Mouse (Mus musculus): ENCODE data around the gene Myo5c. TPM values are rescaled to one million over a fixed set of nuclear protein-coding genes. Genes with fewer than 3 reads are reported as not detected.

Myo5c gene
- 1 to 10 TPM; 5.0 to 5.9 TPM for total RNA-seq (2021)
- polyA plus RNA-seq (2012; rRNA removed), result 5.1 and 9.3 TPM in 2 replicates
- long read RNA-seq, partial matches to known transcripts, result 1 of 2 reads
- long read RNA-seq, other reads (novel, unspliced or antisense), result 1 of 2 reads

DNA sequence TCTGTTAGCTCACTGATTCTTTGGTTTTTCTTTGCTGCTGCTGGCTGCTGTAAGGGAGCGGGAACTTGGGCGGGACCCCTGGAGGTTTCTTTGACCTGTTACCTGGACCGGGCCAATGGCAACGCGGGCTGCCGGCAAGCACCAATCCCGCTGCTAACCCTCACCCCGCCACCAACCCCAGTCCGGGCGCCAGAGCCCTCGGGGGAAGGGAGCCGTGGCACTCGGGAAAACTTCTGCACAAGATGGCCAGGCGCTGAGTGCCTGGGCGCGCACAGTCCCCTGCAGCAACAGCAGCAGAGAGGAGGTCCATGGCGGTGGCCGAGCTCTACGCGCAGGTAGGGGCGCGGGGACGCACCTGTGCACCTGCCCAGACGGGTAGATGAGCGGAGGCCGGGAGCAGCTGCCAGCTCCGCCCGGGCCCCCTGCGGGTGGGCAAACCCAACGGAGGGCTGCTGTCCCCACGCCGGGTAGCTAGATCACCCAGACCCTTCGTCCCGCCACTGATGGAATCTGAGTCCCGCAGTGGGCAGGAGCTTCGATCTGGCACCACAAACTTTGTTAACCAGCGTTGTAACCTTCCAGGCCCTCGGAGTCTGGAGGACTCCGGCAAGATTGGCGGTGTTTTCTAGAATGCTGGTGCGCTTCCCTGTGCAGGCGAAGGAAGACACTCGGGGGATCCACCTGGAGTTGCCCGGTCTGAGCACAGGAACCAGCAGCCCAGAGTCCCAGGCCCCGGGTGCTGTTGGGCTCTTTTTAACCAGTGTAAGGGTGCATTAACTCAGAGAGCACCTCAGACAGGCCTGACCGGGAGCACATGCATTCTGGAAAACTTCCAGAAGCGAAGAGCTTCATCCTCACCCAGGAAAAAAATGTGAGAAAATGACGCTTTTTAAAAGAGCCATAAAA is at the start of gene Myo5c:
Gene Myo5c (plus strand): TSS at position 180 of the 906 bp plus-strand sequence.
- Histone ChIP-seq H3K27ac (peak within 1 kb of the TSS; percentile 64), H3K79me2 (replicated peaks; ENCODE audit: control insufficient read depth, insufficient read depth, low read length) (no peaks in the 10 kb centered on the region)
- WGBS, result 7% methylated on average over 48 of the region's 48 CpGs

DNA sequence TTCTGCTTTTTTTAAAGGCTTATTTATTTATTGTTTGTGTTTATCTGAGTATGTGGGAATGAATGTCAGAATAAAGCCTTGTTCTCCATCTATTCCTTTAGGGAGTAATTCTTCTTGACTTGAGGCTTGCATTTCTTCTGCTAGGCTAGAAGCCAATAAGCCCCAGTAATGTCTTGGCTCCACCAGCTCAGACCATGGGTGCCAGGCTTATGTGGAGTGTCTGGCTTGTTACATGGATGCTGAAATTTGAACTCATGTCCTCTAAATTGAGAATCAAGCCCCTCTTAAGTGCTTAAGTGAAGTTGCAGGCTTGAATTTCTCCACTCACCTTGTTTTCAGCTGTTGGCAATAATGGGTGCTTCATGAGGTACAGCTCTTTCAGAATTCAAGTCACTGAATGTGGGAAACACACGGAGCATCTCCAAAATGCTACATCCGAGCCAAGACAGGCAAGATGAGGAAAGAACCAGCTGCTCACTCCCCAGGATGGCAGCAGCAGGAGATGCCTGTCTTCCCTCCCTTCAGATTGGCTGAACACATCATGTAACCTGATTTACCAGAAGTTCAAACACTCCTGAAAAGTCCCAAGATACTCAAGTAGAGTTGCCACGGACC is 44.1 kb upstream of the Myo5c start:
- 83% methylated on average over 3 of the region's 3 CpGs for WGBS
- no peaks in the 10 kb centered on the region for H3K36me3 ChIP-seq (ENCODE audit: control insufficient read depth, insufficient read depth, low read length)
- H3K9ac ChIP-seq (ENCODE audit: low read depth, low read length), result no peak overlapping the region
- intact Hi-C loops (cut with DNase I), result no loop called here
- H3K4me1 ChIP-seq (ENCODE audit: control insufficient read depth, insufficient read depth, low read length), result no peaks in the 10 kb centered on the region
- H3K27ac ChIP-seq, result no peak overlapping the region
- no peak overlapping the region for H3K4me3 ChIP-seq
- TF ChIP-seq CTCF (IDR thresholded peaks at IDR 0.05), result no peak
- TF ChIP-seq POLR2A (IDR thresholded peaks at IDR 0.05; ENCODE audit: insufficient read depth, low read depth, low read length), result no peak
- TF ChIP-seq EP300 (IDR thresholded peaks at IDR 0.05; ENCODE audit: insufficient read depth, low read depth, low read length), result no peak
- H3K79me2 ChIP-seq (replicated peaks; ENCODE audit: control insufficient read depth, insufficient read depth, low read length), result no peaks in the 10 kb centered on the region
- no peaks in the 10 kb centered on the region for H3K27me3 ChIP-seq (ENCODE audit: control insufficient read depth, insufficient read depth, low read length)
- no peak for DNase-seq

More for the DNA sequence above, at the start of gene Myo5c:
- Histone ChIP-seq H3K4me1 (ENCODE audit: control insufficient read depth, insufficient read depth, low read length) (no peaks in the 10 kb centered on the region), H3K27me3 (ENCODE audit: control insufficient read depth, insufficient read depth, low read length) (peaks cover 2% of the 10 kb centered on the region; the same call in 1 of the 2 replicates), H3K36me3 (ENCODE audit: control insufficient read depth, insufficient read depth, low read length) (no peaks in the 10 kb centered on the region), H3K4me3 (peak within 1 kb of the TSS; percentile 54), H3K9ac (ENCODE audit: low read depth, low read length) (peak within 1 kb of the TSS; percentile 82)
- intact Hi-C loops (cut with DNase I), result no loop called here
- peak; percentile 44; the same call in 1 of the 2 replicates for TF ChIP-seq POLR2A (IDR thresholded peaks at IDR 0.05; ENCODE audit: insufficient read depth, low read depth, low read length)
- TF ChIP-seq CTCF (IDR thresholded peaks at IDR 0.05), result 0 out of 2 replicates have a peak, but pooled peaks have one; percentile 7
- TF ChIP-seq EP300 (IDR thresholded peaks at IDR 0.05; ENCODE audit: insufficient read depth, low read depth, low read length), result no peak
- DNase-seq, result peak; percentile 61 to 70

DNA sequence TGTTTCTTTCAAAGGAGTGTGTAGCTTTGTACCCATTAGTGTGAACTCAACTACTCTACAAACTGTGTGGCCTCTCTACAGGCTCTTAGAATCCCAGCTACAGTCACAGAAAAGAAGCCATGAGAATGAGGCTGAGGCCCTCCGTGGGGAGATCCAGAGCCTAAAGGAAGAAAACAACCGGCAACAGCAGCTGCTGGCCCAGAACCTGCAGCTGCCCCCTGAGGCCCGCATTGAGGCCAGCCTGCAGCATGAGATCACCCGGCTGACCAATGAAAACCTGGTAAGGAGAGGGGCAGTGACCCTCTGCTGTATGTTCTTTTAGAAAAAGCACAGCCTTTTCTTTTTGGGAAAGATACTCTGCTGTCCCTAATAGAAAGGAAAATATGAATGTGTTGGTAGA is 38.0 kb upstream of the Myo5c start:
- no peak overlapping the region for H3K27ac ChIP-seq
- intact Hi-C loops (cut with DNase I), result no loop called here
- no peak overlapping the region for H3K9ac ChIP-seq (ENCODE audit: low read depth, low read length)
- no peaks in the 10 kb centered on the region for H3K36me3 ChIP-seq (ENCODE audit: control insufficient read depth, insufficient read depth, low read length)
- H3K4me1 ChIP-seq (ENCODE audit: control insufficient read depth, insufficient read depth, low read length), result no peaks in the 10 kb centered on the region
- peak in 1 of 2 experiments; percentile 7 for DNase-seq
- TF ChIP-seq CTCF (IDR thresholded peaks at IDR 0.05) (no peak), EP300 (IDR thresholded peaks at IDR 0.05; ENCODE audit: insufficient read depth, low read depth, low read length) (no peak), POLR2A (IDR thresholded peaks at IDR 0.05; ENCODE audit: insufficient read depth, low read depth, low read length) (no peak)
- no peaks in the 10 kb centered on the region for H3K79me2 ChIP-seq (replicated peaks; ENCODE audit: control insufficient read depth, insufficient read depth, low read length)
- H3K4me3 ChIP-seq, result no peak overlapping the region
- 74% methylated on average over 4 of the region's 4 CpGs for whole genome bisulfite sequencing
- no peaks in the 10 kb centered on the region for H3K27me3 ChIP-seq (ENCODE audit: control insufficient read depth, insufficient read depth, low read length)

DNA sequence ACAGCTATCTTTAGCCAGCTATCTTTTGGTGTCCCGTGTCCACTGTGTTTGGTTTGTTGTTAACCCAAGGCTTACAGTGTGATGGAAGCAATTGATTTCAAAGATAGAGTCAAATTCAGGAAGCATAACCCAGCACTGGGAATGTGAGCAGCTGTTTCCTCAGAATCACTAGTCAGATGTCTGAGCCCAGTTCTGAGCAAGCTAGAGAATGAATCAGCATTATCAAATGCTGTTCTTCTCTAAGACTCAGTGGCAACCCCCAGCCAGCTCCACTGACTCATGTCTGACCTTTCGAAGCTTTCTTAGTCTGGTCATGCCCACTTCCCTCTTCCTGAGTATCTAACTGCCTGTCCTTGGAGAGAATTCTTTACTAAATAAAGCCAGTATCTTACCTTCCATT is 35.5 kb upstream of the Myo5c start:
- Histone ChIP-seq H3K9ac (ENCODE audit: low read depth, low read length) (no peak overlapping the region), H3K79me2 (replicated peaks; ENCODE audit: control insufficient read depth, insufficient read depth, low read length) (no peaks in the 10 kb centered on the region), H3K4me3 (no peak overlapping the region), H3K27ac (no peak overlapping the region), H3K27me3 (ENCODE audit: control insufficient read depth, insufficient read depth, low read length) (no peaks in the 10 kb centered on the region), H3K4me1 (ENCODE audit: control insufficient read depth, insufficient read depth, low read length) (no peaks in the 10 kb centered on the region), H3K36me3 (ENCODE audit: control insufficient read depth, insufficient read depth, low read length) (no peaks in the 10 kb centered on the region)
- no peak for TF ChIP-seq POLR2A (IDR thresholded peaks at IDR 0.05; ENCODE audit: insufficient read depth, low read depth, low read length)
- no peak for TF ChIP-seq EP300 (IDR thresholded peaks at IDR 0.05; ENCODE audit: insufficient read depth, low read depth, low read length)
- TF ChIP-seq CTCF (IDR thresholded peaks at IDR 0.05), result no peak
- DNase-seq, result peak in 1 of 2 experiments; percentile 7
- intact Hi-C loops (cut with DNase I), result loop anchor here (5.0 kb wide), 2 partner anchors 149 to 289 kb away; no protein-coding TSS in a partner anchor
- WGBS, result 23% methylated on average over 2 of the region's 2 CpGs

DNA sequence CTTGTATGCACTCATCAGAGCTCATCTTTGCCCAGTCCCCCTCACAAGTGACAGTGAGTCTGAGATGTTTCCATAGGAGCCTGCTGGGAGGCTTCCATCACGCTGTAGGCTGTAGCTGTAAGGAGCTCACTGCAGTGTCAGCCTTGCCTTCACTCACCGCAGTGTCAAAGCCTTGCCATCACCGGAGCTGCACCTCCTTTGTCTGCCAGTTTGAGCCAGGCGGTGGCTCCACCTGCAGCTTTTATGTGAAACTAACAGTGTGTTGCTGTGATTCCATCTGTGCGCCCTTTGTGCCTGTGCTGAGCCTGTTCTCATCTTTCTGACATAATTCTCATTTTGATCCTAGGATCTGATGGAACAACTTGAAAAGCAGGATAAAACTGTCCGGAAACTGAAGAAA is 34.5 kb upstream of the Myo5c start:
- WGBS, result 64% methylated on average over 6 of the region's 6 CpGs
- no peak overlapping the region for H3K27ac ChIP-seq
- H3K9ac ChIP-seq (ENCODE audit: low read depth, low read length), result no peak overlapping the region
- H3K4me3 ChIP-seq, result no peak overlapping the region
- intact Hi-C loops (cut with DNase I), result loop anchor here (5.0 kb wide), 2 partner anchors 150 to 290 kb away; no protein-coding TSS in a partner anchor
- H3K27me3 ChIP-seq (ENCODE audit: control insufficient read depth, insufficient read depth, low read length), result no peaks in the 10 kb centered on the region
- DNase-seq, result peak in 1 of 2 experiments; percentile 9
- H3K79me2 ChIP-seq (replicated peaks; ENCODE audit: control insufficient read depth, insufficient read depth, low read length), result no peaks in the 10 kb centered on the region
- H3K4me1 ChIP-seq (ENCODE audit: control insufficient read depth, insufficient read depth, low read length), result no peaks in the 10 kb centered on the region
- H3K36me3 ChIP-seq (ENCODE audit: control insufficient read depth, insufficient read depth, low read length), result no peaks in the 10 kb centered on the region
- TF ChIP-seq CTCF (IDR thresholded peaks at IDR 0.05), result peak; percentile 58
- no peak for TF ChIP-seq POLR2A (IDR thresholded peaks at IDR 0.05; ENCODE audit: insufficient read depth, low read depth, low read length)

All from heart, adult 2 months (tissue).